Mouse (Mus musculus): ENCODE data around the gene Cntnap5a. TPM values are rescaled to one million over a fixed set of nuclear protein-coding genes. Genes with fewer than 3 reads are reported as not detected.

Cntnap5a gene
- polyA plus RNA-seq, 1 experiment from 2014 or later = 0.07 TPM

DNA sequence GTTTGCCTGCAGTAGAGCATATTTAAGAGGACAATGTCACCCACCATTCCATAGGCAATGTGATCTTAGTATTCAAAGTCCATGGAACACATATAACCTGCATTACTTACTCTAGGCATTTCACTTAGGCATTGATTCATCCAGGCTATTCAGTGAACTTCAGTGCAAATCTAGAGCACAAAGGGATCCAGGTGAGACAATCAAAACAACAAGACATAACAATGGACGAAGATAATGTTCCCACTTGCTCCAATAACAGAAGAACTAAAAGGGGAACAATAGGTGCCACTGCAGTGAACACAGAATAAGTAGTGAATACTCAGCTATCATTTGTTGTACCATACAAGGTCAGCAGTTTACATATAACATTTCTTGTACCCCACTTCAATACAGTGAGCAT is 345.1 kb downstream of the Cntnap5a start:
- no peak for ATAC-seq
- WGBS = 75% methylated on average over 1 of the region's 1 CpGs
- Histone ChIP-seq H3K27me3 (replicated peaks; ENCODE audit: control insufficient read depth, insufficient read depth, low read length) (no peaks in the 10 kb centered on the region), H3K36me3 (ENCODE audit: control insufficient read depth, insufficient read depth, low read length) (no peaks in the 10 kb centered on the region), H3K4me2 (ENCODE audit: low read depth, low read length) (no peak overlapping the region), H3K4me1 (ENCODE audit: control insufficient read depth, insufficient read depth, low read length) (no peaks in the 10 kb centered on the region), H3K4me3 (ENCODE audit: low read length) (no peak overlapping the region), H3K27ac (ENCODE audit: low read length) (no peak overlapping the region), H3K9ac (ENCODE audit: low read depth, low read length) (no peak overlapping the region), H3K9me3 (ENCODE audit: control insufficient read depth, low read length) (no peaks in the 10 kb centered on the region)

- WGBS = 43% methylated on average over 1 of the region's 1 CpGs
- no peaks in the 10 kb centered on the region for H3K4me1 ChIP-seq (ENCODE audit: control insufficient read depth, insufficient read depth, low read length)
- H3K4me2 ChIP-seq (ENCODE audit: low read depth, low read length) = no peak overlapping the region
- H3K4me3 ChIP-seq (ENCODE audit: low read length) = no peak overlapping the region
- no peaks in the 10 kb centered on the region for H3K9me3 ChIP-seq (ENCODE audit: control insufficient read depth, low read length)
- no peaks in the 10 kb centered on the region for H3K36me3 ChIP-seq (ENCODE audit: control insufficient read depth, insufficient read depth, low read length)
- no peaks in the 10 kb centered on the region for H3K27me3 ChIP-seq (replicated peaks; ENCODE audit: control insufficient read depth, insufficient read depth, low read length)
- H3K9ac ChIP-seq (ENCODE audit: low read depth, low read length) = no peak overlapping the region
- H3K27ac ChIP-seq (ENCODE audit: low read length) = no peak overlapping the region
- ATAC-seq = no peak
These were observed 351.3 kb downstream of the Cntnap5a start for GRCm38 (mm10) chr1:116035897-116036296.

GRCm38 (mm10) chr1:116036894-116037293 is 352.3 kb downstream of the Cntnap5a start:
- Histone ChIP-seq H3K27ac (ENCODE audit: low read length) (no peak overlapping the region), H3K9me3 (ENCODE audit: control insufficient read depth, low read length) (no peaks in the 10 kb centered on the region), H3K4me1 (ENCODE audit: control insufficient read depth, insufficient read depth, low read length) (no peaks in the 10 kb centered on the region), H3K4me3 (ENCODE audit: low read length) (no peak overlapping the region), H3K27me3 (replicated peaks; ENCODE audit: control insufficient read depth, insufficient read depth, low read length) (no peaks in the 10 kb centered on the region), H3K36me3 (ENCODE audit: control insufficient read depth, insufficient read depth, low read length) (no peaks in the 10 kb centered on the region), H3K4me2 (ENCODE audit: low read depth, low read length) (no peak overlapping the region), H3K9ac (ENCODE audit: low read depth, low read length) (no peak overlapping the region)
- 56% methylated on average over 2 of the region's 2 CpGs for WGBS
- ATAC-seq = peak; percentile 94

- H3K4me1 ChIP-seq (ENCODE audit: control insufficient read depth, insufficient read depth, low read length) = no peaks in the 10 kb centered on the region
- H3K9me3 ChIP-seq (ENCODE audit: control insufficient read depth, low read length) = no peaks in the 10 kb centered on the region
- H3K27me3 ChIP-seq (replicated peaks; ENCODE audit: control insufficient read depth, insufficient read depth, low read length) = no peaks in the 10 kb centered on the region
- H3K27ac ChIP-seq (ENCODE audit: low read length) = no peak overlapping the region
- no peak overlapping the region for H3K4me3 ChIP-seq (ENCODE audit: low read length)
- H3K4me2 ChIP-seq (ENCODE audit: low read depth, low read length) = no peak overlapping the region
- peak; percentile 81 for ATAC-seq
- no peaks in the 10 kb centered on the region for H3K36me3 ChIP-seq (ENCODE audit: control insufficient read depth, insufficient read depth, low read length)
- no peak overlapping the region for H3K9ac ChIP-seq (ENCODE audit: low read depth, low read length)
- 43% methylated on average over 1 of the region's 1 CpGs for WGBS
These were observed 359.5 kb downstream of the Cntnap5a start for GRCm38 (mm10) chr1:116044083-116044482.

- H3K36me3 ChIP-seq (ENCODE audit: control insufficient read depth, insufficient read depth, low read length) = no peaks in the 10 kb centered on the region
- ATAC-seq = no peak
- H3K4me2 ChIP-seq (ENCODE audit: low read depth, low read length) = no peak overlapping the region
- WGBS = 77% methylated on average over 3 of the region's 3 CpGs
- no peak overlapping the region for H3K27ac ChIP-seq (ENCODE audit: low read length)
- no peaks in the 10 kb centered on the region for H3K4me1 ChIP-seq (ENCODE audit: control insufficient read depth, insufficient read depth, low read length)
- no peaks in the 10 kb centered on the region for H3K9me3 ChIP-seq (ENCODE audit: control insufficient read depth, low read length)
- H3K9ac ChIP-seq (ENCODE audit: low read depth, low read length) = no peak overlapping the region
- no peak overlapping the region for H3K4me3 ChIP-seq (ENCODE audit: low read length)
- no peaks in the 10 kb centered on the region for H3K27me3 ChIP-seq (replicated peaks; ENCODE audit: control insufficient read depth, insufficient read depth, low read length)
These were observed 422.6 kb downstream of the Cntnap5a start for GRCm38 (mm10) chr1:116107010-116107723.

- H3K9me3 ChIP-seq (ENCODE audit: control insufficient read depth, low read length) = no peaks in the 10 kb centered on the region
- H3K9ac ChIP-seq (ENCODE audit: low read depth, low read length) = no peak overlapping the region
- H3K4me1 ChIP-seq (ENCODE audit: control insufficient read depth, insufficient read depth, low read length) = no peaks in the 10 kb centered on the region
- no peak overlapping the region for H3K27ac ChIP-seq (ENCODE audit: low read length)
- H3K27me3 ChIP-seq (replicated peaks; ENCODE audit: control insufficient read depth, insufficient read depth, low read length) = no peaks in the 10 kb centered on the region
- H3K36me3 ChIP-seq (ENCODE audit: control insufficient read depth, insufficient read depth, low read length) = no peaks in the 10 kb centered on the region
- H3K4me2 ChIP-seq (ENCODE audit: low read depth, low read length) = no peak overlapping the region
- no peak for ATAC-seq
- no peak overlapping the region for H3K4me3 ChIP-seq (ENCODE audit: low read length)
These were observed 423.1 kb downstream of the Cntnap5a start for GRCm38 (mm10) chr1:116107724-116108058.

DNA sequence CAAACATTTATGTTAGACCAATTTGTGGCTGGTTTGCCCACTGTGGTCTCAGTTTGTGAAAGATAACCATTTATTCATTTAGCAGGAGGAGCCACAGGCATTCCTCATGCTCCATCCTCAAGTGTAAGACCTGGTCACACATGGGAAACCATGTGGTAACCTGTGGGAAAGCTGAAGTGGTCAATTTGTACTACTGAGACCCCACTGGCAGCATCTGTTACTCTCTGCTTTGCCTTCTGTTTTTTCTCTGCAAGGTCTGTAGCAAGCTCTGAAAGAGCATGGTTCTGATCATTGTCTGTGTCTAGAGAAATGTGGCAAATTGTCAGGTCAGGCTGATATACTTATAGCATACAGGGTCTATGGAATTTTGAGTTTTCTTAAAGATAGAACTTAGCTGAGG is 423.8 kb downstream of the Cntnap5a start:
- Histone ChIP-seq H3K27ac (ENCODE audit: low read length) (no peak overlapping the region), H3K4me2 (ENCODE audit: low read depth, low read length) (no peak overlapping the region), H3K9ac (ENCODE audit: low read depth, low read length) (no peak overlapping the region), H3K9me3 (ENCODE audit: control insufficient read depth, low read length) (no peaks in the 10 kb centered on the region), H3K27me3 (replicated peaks; ENCODE audit: control insufficient read depth, insufficient read depth, low read length) (no peaks in the 10 kb centered on the region), H3K36me3 (ENCODE audit: control insufficient read depth, insufficient read depth, low read length) (no peaks in the 10 kb centered on the region), H3K4me1 (ENCODE audit: control insufficient read depth, insufficient read depth, low read length) (no peaks in the 10 kb centered on the region), H3K4me3 (ENCODE audit: low read length) (no peak overlapping the region)
- ATAC-seq = no peak

DNA sequence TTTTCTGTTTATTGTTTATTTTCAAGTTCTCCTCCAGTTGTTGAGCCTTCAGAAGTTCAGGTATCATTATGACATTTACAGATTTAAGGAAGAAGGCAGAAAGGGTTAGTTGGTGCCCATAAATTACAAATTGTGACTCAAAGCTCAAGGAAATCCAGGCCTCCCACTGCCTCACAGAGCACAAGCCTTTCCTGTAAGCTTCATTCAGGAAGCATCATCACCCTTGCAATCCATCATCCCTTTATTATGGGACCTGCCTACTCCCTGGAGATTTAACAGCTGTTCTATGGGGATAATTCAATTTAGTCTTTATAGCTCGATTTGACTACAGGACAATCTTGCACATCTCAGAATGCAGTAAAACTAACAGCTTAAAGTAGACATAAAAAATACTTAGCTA is 441.2 kb downstream of the Cntnap5a start:
- Histone ChIP-seq H3K27ac (ENCODE audit: low read length) (no peak overlapping the region), H3K36me3 (ENCODE audit: control insufficient read depth, insufficient read depth, low read length) (no peaks in the 10 kb centered on the region), H3K4me1 (ENCODE audit: control insufficient read depth, insufficient read depth, low read length) (no peaks in the 10 kb centered on the region), H3K4me2 (ENCODE audit: low read depth, low read length) (no peak overlapping the region), H3K9ac (ENCODE audit: low read depth, low read length) (no peak overlapping the region), H3K9me3 (ENCODE audit: control insufficient read depth, low read length) (no peaks in the 10 kb centered on the region), H3K27me3 (replicated peaks; ENCODE audit: control insufficient read depth, insufficient read depth, low read length) (no peaks in the 10 kb centered on the region), H3K4me3 (ENCODE audit: low read length) (no peak overlapping the region)
- 38% methylated on average over 1 of the region's 1 CpGs for WGBS
- ATAC-seq = no peak

- H3K36me3 ChIP-seq (ENCODE audit: control insufficient read depth, insufficient read depth, low read length) = no peaks in the 10 kb centered on the region
- H3K4me2 ChIP-seq (ENCODE audit: low read depth, low read length) = no peak overlapping the region
- no peaks in the 10 kb centered on the region for H3K27me3 ChIP-seq (replicated peaks; ENCODE audit: control insufficient read depth, insufficient read depth, low read length)
- H3K9ac ChIP-seq (ENCODE audit: low read depth, low read length) = no peak overlapping the region
- WGBS = 74% methylated on average over 2 of the region's 2 CpGs
- ATAC-seq = no peak
- no peak overlapping the region for H3K27ac ChIP-seq (ENCODE audit: low read length)
- no peak overlapping the region for H3K4me3 ChIP-seq (ENCODE audit: low read length)
- H3K9me3 ChIP-seq (ENCODE audit: control insufficient read depth, low read length) = no peaks in the 10 kb centered on the region
- H3K4me1 ChIP-seq (ENCODE audit: control insufficient read depth, insufficient read depth, low read length) = no peaks in the 10 kb centered on the region
These were observed 442.5 kb downstream of the Cntnap5a start for GRCm38 (mm10) chr1:116127085-116127484.
